ENCODE assay signal across 29 mouse cellular contexts in the genomic region with DNA sequence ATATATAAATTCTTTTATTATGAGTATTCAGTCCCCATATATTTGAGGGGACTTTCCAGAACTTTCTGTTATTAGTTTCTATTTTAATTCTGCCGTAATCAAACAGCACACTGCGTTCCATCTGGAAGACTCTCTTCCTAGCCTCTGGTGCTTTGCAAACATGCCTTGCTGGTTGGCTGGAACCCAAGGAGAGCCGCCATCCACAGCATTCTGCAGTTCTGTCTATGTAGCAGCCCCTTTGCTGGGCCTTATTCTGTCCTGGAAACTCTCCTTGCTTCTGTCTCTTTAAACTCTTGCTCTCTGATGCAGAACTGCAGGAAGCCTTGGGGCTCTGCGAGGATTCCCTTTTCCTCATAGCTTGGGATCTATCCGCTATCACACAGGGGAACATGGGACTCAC. TPM values are rescaled to one million over a fixed set of nuclear protein-coding genes. Genes with fewer than 3 reads are reported as not detected.
DNase-seq lines count a peak whose midpoint lies in the region; ATAC-seq and TF ChIP-seq lines count a peak whose summit lies in the region.
"Had no signal": no experiment of that assay in that cellular context is flagged by ENCODE, and none has a peak within 500 bp of the region (broad histone marks: within the 10 kb centered on the region; RNA-seq: fewer than 3 reads in every experiment).

No protein-coding gene starts in this region.

- H3K79me2 ChIP-seq in MEL (ENCODE audit: control insufficient read depth, insufficient read depth, low read length, poor library complexity): no peaks in the 10 kb centered on the region; the same call in 1 of the 2 replicates

- TF ChIP-seq CTCF in MEL (IDR thresholded peaks at IDR 0.05 in 2 of 3, conservative IDR thresholded peaks at IDR 0.05 in 1 of 3; ENCODE audit: control insufficient read depth in 1 of 3, insufficient read depth in 1 of 3, low read depth in 2 of 3, low read length in 3 of 3, poor library complexity in 1 of 3, severe bottlenecking in 1 of 3): no peak

- H3K27me3 ChIP-seq in lung, embryonic 15.5 days: no peaks in the 10 kb centered on the region
- no peaks in the 10 kb centered on the region for H3K27me3 ChIP-seq in MEL (ENCODE audit: control insufficient read depth in 1 of 2, insufficient read depth in 2 of 2, low read length in 2 of 2)
- H3K27me3 ChIP-seq: heart, embryonic 15.5 days; hindbrain, embryonic 13.5 days; liver, embryonic 13.5 days; midbrain, embryonic 13.5 days had no signal

- TF ChIP-seq RAD21 in MEL (IDR thresholded peaks at IDR 0.05; ENCODE audit: low read depth, low read length): no peak

- TF ChIP-seq POLR2A in MEL (IDR thresholded peaks at IDR 0.05; ENCODE audit: control insufficient read depth in 1 of 2, insufficient read depth in 1 of 2, low read depth in 1 of 2, low read length in 2 of 2, poor library complexity in 1 of 2): no peak

- no peak overlapping the region for H3K9ac ChIP-seq in lung, embryonic 15.5 days
- peak overlapping the region; percentile 35 for H3K9ac ChIP-seq in MEL (ENCODE audit: control insufficient read depth, low read depth, low read length, poor library complexity, severe bottlenecking)
- H3K9ac ChIP-seq: heart, embryonic 15.5 days; hindbrain, embryonic 13.5 days; midbrain, embryonic 13.5 days had no signal

- no peaks in the 10 kb centered on the region for H3K36me3 ChIP-seq in lung, embryonic 15.5 days
- peaks cover 0 to 7% of the 10 kb centered on the region in 2 experiments; a peak in 2 of 4 replicates for H3K36me3 ChIP-seq in MEL (ENCODE audit: control insufficient read depth in 1 of 2, insufficient read depth in 2 of 2, low read length in 2 of 2)
- H3K36me3 ChIP-seq: embryonic facial prominence, embryonic 10.5 days; heart, embryonic 15.5 days; hindbrain, embryonic 13.5 days; limb, embryonic 10.5 days; liver, embryonic 13.5 days; midbrain, embryonic 13.5 days had no signal

- no peaks in the 10 kb centered on the region for H3K9me3 ChIP-seq in lung, embryonic 15.5 days
- no peaks in the 10 kb centered on the region for H3K9me3 ChIP-seq in MEL (replicated peaks; ENCODE audit: insufficient read depth, low read length)
- H3K9me3 ChIP-seq: embryonic facial prominence, embryonic 10.5 days; heart, embryonic 15.5 days; hindbrain, embryonic 13.5 days; limb, embryonic 10.5 days; liver, embryonic 13.5 days; midbrain, embryonic 13.5 days had no signal

- no peak for ATAC-seq in lung, embryonic 15.5 days (ENCODE audit: borderline replicate concordance, extremely low read depth, low FRiP score, low TSS enrichment)
- ATAC-seq: forebrain, embryonic 16.5 days; midbrain, embryonic 13.5 days had no signal

- peak; percentile 61 for DNase-seq in heart, adult 11 months
- DNase-seq in heart, adult 8-10 months (ENCODE audit: low spot score): no peak
- no peak for DNase-seq in lung, postnatal 14 days
- DNase-seq in MEL (ENCODE audit: low read depth, low spot score): peak; percentile 44
- DNase-seq in lung, postnatal 4 days: peak; percentile 20 to 61
- no peak for DNase-seq in cerebellum, adult 9-11 months
- DNase-seq in ovary, adult 18-20 months (ENCODE audit: low spot score): no peak
- DNase-seq: adrenal gland, postnatal 14 days; cerebellum, adult 8-10 months; gastrocnemius, postnatal 14 days; heart, adult 2 months; heart, postnatal 36 days; kidney, adult 9 months; kidney, postnatal 25 days; liver, embryonic 13.5 days; right cerebral cortex, postnatal 14 days; thymus, adult 18-20 months; thymus, postnatal 4 days had no signal

- TF ChIP-seq EP300 in MEL (IDR thresholded peaks at IDR 0.05; ENCODE audit: low read depth in 1 of 2, low read length in 2 of 2): no peak

- H3K4me3 ChIP-seq in lung, embryonic 15.5 days: no peak overlapping the region
- peak overlapping the region; percentile 52 to 60; a peak in 3 of 4 replicates for H3K4me3 ChIP-seq in MEL (ENCODE audit: control insufficient read depth in 1 of 2, insufficient read depth in 1 of 2, low read depth in 2 of 2, low read length in 2 of 2)
- H3K4me3 ChIP-seq: embryonic facial prominence, embryonic 10.5 days; heart, adult 2 months; heart, embryonic 15.5 days; hindbrain, embryonic 13.5 days; layer of hippocampus, adult 2 months; limb, embryonic 10.5 days; liver, embryonic 13.5 days; megakaryocyte, embryonic 14.5 days; midbrain, embryonic 13.5 days had no signal

- H3K4me2 ChIP-seq in lung, embryonic 15.5 days: no peak overlapping the region
- H3K4me2 ChIP-seq: heart, embryonic 15.5 days; hindbrain, embryonic 13.5 days; midbrain, embryonic 13.5 days had no signal

- H3K27ac ChIP-seq in lung, embryonic 15.5 days: 0 out of 2 replicates have a peak overlapping the region, but pooled peaks have one; percentile 24
- H3K27ac ChIP-seq in MEL (ENCODE audit: control insufficient read depth, low read depth, low read length): peak overlapping the region; percentile 19; the same call in 1 of the 2 replicates
- H3K27ac ChIP-seq: embryonic facial prominence, embryonic 10.5 days; heart, adult 2 months; heart, embryonic 15.5 days; hindbrain, embryonic 13.5 days; layer of hippocampus, adult 2 months; limb, embryonic 10.5 days; midbrain, embryonic 13.5 days had no signal

- WGBS in lung, embryonic 15.5 days: 61% methylated on average over 5 of the region's 5 CpGs

- no peaks in the 10 kb centered on the region for H3K4me1 ChIP-seq in lung, embryonic 15.5 days
- peaks cover 0 to 11% of the 10 kb centered on the region in 2 experiments; a peak in 2 of 4 replicates for H3K4me1 ChIP-seq in MEL (ENCODE audit: control insufficient read depth in 1 of 2, insufficient read depth in 2 of 2, low read length in 2 of 2)
- H3K4me1 ChIP-seq: embryonic facial prominence, embryonic 10.5 days; hindbrain, embryonic 13.5 days; limb, embryonic 10.5 days; midbrain, embryonic 13.5 days had no signal

TF ChIP-seq in MEL, 35 proteins besides CTCF, POLR2A, EP300 and RAD21:
- no peak for TF ChIP-seq BHLHE40 (IDR thresholded peaks at IDR 0.05; ENCODE audit: borderline replicate concordance, low read depth, low read length)
- no peak for TF ChIP-seq CHD2 (IDR thresholded peaks at IDR 0.05; ENCODE audit: low read length)
- TF ChIP-seq ZNF384 (IDR thresholded peaks at IDR 0.05; ENCODE audit: low read depth, low read length): no peak
- TF ChIP-seq MYB (IDR thresholded peaks at IDR 0.05; ENCODE audit: low read depth, low read length): no peak
- TF ChIP-seq MXI1 (IDR thresholded peaks at IDR 0.05; ENCODE audit: low read depth, low read length): no peak
- no peak for TF ChIP-seq KAT2A (conservative IDR thresholded peaks at IDR 0.05; ENCODE audit: low read depth, low read length)
- no peak for TF ChIP-seq E2F4 (IDR thresholded peaks at IDR 0.05; ENCODE audit: borderline replicate concordance, low read depth, low read length)
- no peak for TF ChIP-seq RCOR1 (IDR thresholded peaks at IDR 0.05; ENCODE audit: low read depth, low read length)
- TF ChIP-seq MEF2A (IDR thresholded peaks at IDR 0.05; ENCODE audit: extremely low read depth, insufficient replicate concordance, low read depth, low read length, poor library complexity, severe bottlenecking): no peak
- TF ChIP-seq TCF12 (IDR thresholded peaks at IDR 0.05; ENCODE audit: low read depth, low read length): no peak

RNA-seq across cellular contexts. Expression of gene Gcnt4, which starts 42.6 kb away (rescaled TPM):
- under 1 TPM; 0.06 to 0.11 (median 0.08) TPM for total RNA-seq in heart, adult 8-10 months (2022)
- polyA plus RNA-seq in lung, embryonic 15.5 days (2015; fragmentation: Nextera tagmentation; extraction: Ambion mirVana): 0.31 and 0.36 TPM in 2 replicates
- total RNA-seq in MEL (2012; rRNA removed): not detected in 2 replicates
- polyA plus RNA-seq in MEL (2012; ENCODE audit: insufficient read depth in 1 of 2, insufficient read length in 2 of 2, low read depth in 1 of 2, low replicate concordance in 2 of 2, missing spikeins in 1 of 2): not detected
- total RNA-seq: monocyte, adult 5-6 weeks; neutrophil, adult 5-6 weeks had no signal

Comparison
In these comparisons a context has a peak if more than half of its experiments do, and no peak if none do; other contexts are left out.
1. DNase-seq: peak in heart, adult 11 months (single experiment), MEL (single experiment) and lung, postnatal 4 days (2 of 2); none in heart, adult 8-10 months (single experiment), lung, postnatal 14 days (single experiment), cerebellum, adult 9-11 months (single experiment) and ovary, adult 18-20 months (single experiment).